Mouse (Mus musculus): ENCODE data around the gene Gm9507. TPM values are rescaled to one million over a fixed set of nuclear protein-coding genes. Genes with fewer than 3 reads are reported as not detected.

Gm9507 gene
- polyA plus RNA-seq, 1 experiment from 2014 or later, result not detected

Other genes starting within 250 kb of the Gm9507 start
- gene Pttg1ip, start 230.1 kb downstream of the Gm9507 start, polyA plus RNA-seq (2016; fragmentation: Nextera tagmentation; extraction: Ambion mirVana), result 67.0 and 69.9 TPM in 2 replicates
- 403 and 425 TPM in 2 replicates for gene Sumo3, start 205.7 kb downstream of the Gm9507 start, polyA plus RNA-seq (2016; fragmentation: Nextera tagmentation; extraction: Ambion mirVana)
- gene Gm49325, start 205.6 kb downstream of the Gm9507 start, polyA plus RNA-seq (2016; fragmentation: Nextera tagmentation; extraction: Ambion mirVana), result 2.2 and 2.4 TPM in 2 replicates
- gene Ube2g2, start 189.6 kb downstream of the Gm9507 start, polyA plus RNA-seq (2016; fragmentation: Nextera tagmentation; extraction: Ambion mirVana), result 104 and 107 TPM in 2 replicates
- 0.84 and 0.97 TPM in 2 replicates for gene Tspear, start 125.3 kb downstream of the Gm9507 start, polyA plus RNA-seq (2016; fragmentation: Nextera tagmentation; extraction: Ambion mirVana)
- not detected in 2 replicates for gene Gm19402, start 121.1 kb downstream of the Gm9507 start, polyA plus RNA-seq (2016; fragmentation: Nextera tagmentation; extraction: Ambion mirVana)
- not detected in 2 replicates for gene Gm9508, start 114.6 kb downstream of the Gm9507 start, polyA plus RNA-seq (2016; fragmentation: Nextera tagmentation; extraction: Ambion mirVana)
- gene Gm10272, start 105.2 kb downstream of the Gm9507 start, polyA plus RNA-seq (2016; fragmentation: Nextera tagmentation; extraction: Ambion mirVana), result not detected in 2 replicates
- not detected in 2 replicates for gene Gm10024, start 100.4 kb downstream of the Gm9507 start, polyA plus RNA-seq (2016; fragmentation: Nextera tagmentation; extraction: Ambion mirVana)
- gene Gm10142, start 96.0 kb downstream of the Gm9507 start, polyA plus RNA-seq (2016; fragmentation: Nextera tagmentation; extraction: Ambion mirVana), result not detected in 2 replicates
- not detected in 2 replicates for gene Krtap12-1, start 91.2 kb downstream of the Gm9507 start, polyA plus RNA-seq (2016; fragmentation: Nextera tagmentation; extraction: Ambion mirVana)
- gene Gm10100, start 85.4 kb downstream of the Gm9507 start, polyA plus RNA-seq (2016; fragmentation: Nextera tagmentation; extraction: Ambion mirVana), result not detected in 2 replicates
- not detected in 2 replicates for gene Gm18596, start 69.2 kb downstream of the Gm9507 start, polyA plus RNA-seq (2016; fragmentation: Nextera tagmentation; extraction: Ambion mirVana)
- gene Gm9736, start 60.5 kb downstream of the Gm9507 start, polyA plus RNA-seq (2016; fragmentation: Nextera tagmentation; extraction: Ambion mirVana), result not detected in 2 replicates
- gene Gm3233, start 52.2 kb downstream of the Gm9507 start, polyA plus RNA-seq (2016; fragmentation: Nextera tagmentation; extraction: Ambion mirVana), result not detected in 2 replicates
- not detected in 2 replicates for gene Gm3238, start 40.5 kb downstream of the Gm9507 start, polyA plus RNA-seq (2016; fragmentation: Nextera tagmentation; extraction: Ambion mirVana)
- not detected in 2 replicates for gene Gm7138, start 34.9 kb downstream of the Gm9507 start, polyA plus RNA-seq (2016; fragmentation: Nextera tagmentation; extraction: Ambion mirVana)
- not detected in 2 replicates for gene Gm3250, start 29.3 kb downstream of the Gm9507 start, polyA plus RNA-seq (2016; fragmentation: Nextera tagmentation; extraction: Ambion mirVana)
- gene Gm7137, start 23.6 kb downstream of the Gm9507 start, polyA plus RNA-seq (2016; fragmentation: Nextera tagmentation; extraction: Ambion mirVana), result not detected in 2 replicates
- not detected in 2 replicates for gene Gm9639, start 16.8 kb downstream of the Gm9507 start, polyA plus RNA-seq (2016; fragmentation: Nextera tagmentation; extraction: Ambion mirVana)
- gene Gm19668, start 12.7 kb downstream of the Gm9507 start, polyA plus RNA-seq (2016; fragmentation: Nextera tagmentation; extraction: Ambion mirVana), result not detected in 2 replicates
- gene Gm2696, start 2.8 kb upstream of the Gm9507 start, polyA plus RNA-seq (2016; fragmentation: Nextera tagmentation; extraction: Ambion mirVana), result not detected in 2 replicates
- gene Krtap10-4, start 15.3 kb upstream of the Gm9507 start, polyA plus RNA-seq (2016; fragmentation: Nextera tagmentation; extraction: Ambion mirVana), result not detected in 2 replicates
- gene Krtap10-10, start 24.1 kb upstream of the Gm9507 start, polyA plus RNA-seq (2016; fragmentation: Nextera tagmentation; extraction: Ambion mirVana), result not detected in 2 replicates
- gene Gm36176, start 35.0 kb upstream of the Gm9507 start, polyA plus RNA-seq (2016; fragmentation: Nextera tagmentation; extraction: Ambion mirVana), result not detected in 2 replicates
- not detected in 2 replicates for gene Gm10318, start 41.0 kb upstream of the Gm9507 start, polyA plus RNA-seq (2016; fragmentation: Nextera tagmentation; extraction: Ambion mirVana)
- not detected in 2 replicates for gene Gm3285, start 50.1 kb upstream of the Gm9507 start, polyA plus RNA-seq (2016; fragmentation: Nextera tagmentation; extraction: Ambion mirVana)
- gene Lrrc3, start 90.7 kb upstream of the Gm9507 start, polyA plus RNA-seq (2016; fragmentation: Nextera tagmentation; extraction: Ambion mirVana), result 2.3 and 3.2 TPM in 2 replicates
- gene Trpm2, start 158.7 kb upstream of the Gm9507 start, polyA plus RNA-seq (2016; fragmentation: Nextera tagmentation; extraction: Ambion mirVana), result 0.84 and 0.88 TPM in 2 replicates
- 39.6 and 39.8 TPM in 2 replicates for gene 1810043G02Rik, start 166.7 kb upstream of the Gm9507 start, polyA plus RNA-seq (2016; fragmentation: Nextera tagmentation; extraction: Ambion mirVana)
- 203 and 242 TPM in 2 replicates for gene Pfkl, start 198.2 kb upstream of the Gm9507 start, polyA plus RNA-seq (2016; fragmentation: Nextera tagmentation; extraction: Ambion mirVana)
- gene Dnmt3l, start 230.1 kb upstream of the Gm9507 start, polyA plus RNA-seq (2016; fragmentation: Nextera tagmentation; extraction: Ambion mirVana), result 0.12 and 0.14 TPM in 2 replicates
- gene Aire, start 231.8 kb upstream of the Gm9507 start, polyA plus RNA-seq (2016; fragmentation: Nextera tagmentation; extraction: Ambion mirVana), result 0.12 and 0.19 TPM in 2 replicates